Mouse (Mus musculus): ENCODE results near the gene Nup85.

Nup85 gene

GRCm38 (mm10) chr11:115632247-115632646, 68.0 kb downstream of the Nup85 start:
- no peak for DNase-seq (ENCODE audit: low spot score in 2 of 2)

- no peak for DNase-seq (ENCODE audit: low spot score in 2 of 2)
Observed at GRCm38 (mm10) chr11:115632862-115633261, 68.6 kb downstream of the Nup85 start.
